Mouse (Mus musculus) retina, postnatal 7 days (tissue): ENCODE measurements around the gene Bcl2l14.

Experiments
- DNase-seq: peaks from one replicate; pipeline ENCODE4 v3.0.0-alpha.2; 2012; ENCODE audit warnings: low read depth, low spot score

The Bcl2l14 gene

DNA sequence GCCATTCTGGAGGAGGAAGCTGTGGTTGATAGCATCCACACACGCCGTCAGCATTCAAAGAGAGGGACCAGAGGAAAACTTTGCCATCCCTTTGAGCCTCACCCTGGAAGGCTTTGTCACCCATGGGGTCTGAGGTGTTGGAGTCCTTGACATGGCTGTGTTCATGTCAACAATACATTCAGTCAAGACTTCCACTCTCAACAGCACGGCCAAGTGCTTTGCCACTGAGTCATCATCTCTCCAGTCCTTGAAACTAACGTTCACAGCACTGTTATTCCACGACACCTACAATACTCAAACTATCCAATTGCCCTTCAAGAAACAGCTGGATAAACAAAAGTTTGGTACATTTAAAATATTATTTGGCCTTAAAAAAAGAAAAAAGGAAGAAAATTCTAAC, 46.1 kb downstream of the Bcl2l14 start:
- no peak for DNase-seq

DNA sequence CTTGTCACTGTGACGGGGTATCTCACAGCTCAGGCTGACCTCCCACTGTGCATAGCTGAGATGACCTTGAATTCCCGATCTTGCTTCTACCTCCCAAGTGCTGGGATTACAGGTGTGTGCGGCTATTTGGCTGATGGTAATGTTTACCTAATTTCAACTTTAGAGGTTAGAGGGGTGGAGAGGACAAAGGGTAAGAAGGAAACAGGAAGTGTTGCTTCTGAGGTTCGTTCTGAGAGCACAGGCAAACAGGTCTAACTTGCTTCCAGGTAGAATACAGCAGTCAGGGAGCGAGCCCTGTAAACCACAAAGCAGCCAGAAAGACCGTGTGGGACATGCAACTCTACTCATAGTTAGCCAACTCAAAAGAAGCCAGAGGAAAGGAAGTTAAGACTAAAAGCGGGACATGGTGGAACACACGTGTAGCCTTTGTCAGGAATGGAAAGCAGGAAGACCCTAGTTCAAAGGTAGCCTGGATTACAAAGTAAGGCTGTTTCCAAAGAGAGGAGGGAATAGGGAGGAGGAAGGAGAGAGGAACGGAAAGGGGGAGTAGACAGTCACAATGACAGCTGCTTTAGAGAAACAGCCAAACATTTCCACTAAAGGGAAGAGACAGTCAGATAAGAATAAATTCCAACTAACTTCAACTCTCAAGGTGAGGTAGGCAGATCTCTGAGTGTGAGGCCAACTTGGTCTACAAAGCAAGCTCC, 47.2 kb downstream of the Bcl2l14 start:
- DNase-seq: no peak

DNA sequence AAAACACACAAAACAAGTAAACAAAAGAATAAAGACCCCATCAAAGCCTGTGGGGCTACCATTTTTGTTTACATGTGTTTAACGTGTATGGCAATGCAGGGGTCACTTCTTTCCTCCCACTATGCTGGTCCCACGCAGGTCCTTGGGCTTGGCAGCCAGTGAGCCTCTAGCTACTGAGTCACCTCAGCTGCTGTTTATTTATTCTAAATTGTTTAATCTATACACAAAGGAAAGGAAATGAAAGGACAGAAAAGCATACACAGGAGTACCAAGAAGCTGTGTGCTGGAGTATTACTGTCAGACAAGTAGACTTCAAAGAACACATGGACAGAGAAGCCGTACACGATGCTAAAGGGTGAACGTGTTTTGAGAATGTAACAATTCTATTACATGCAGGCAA, 47.8 kb downstream of the Bcl2l14 start:
- DNase-seq: no peak

DNA sequence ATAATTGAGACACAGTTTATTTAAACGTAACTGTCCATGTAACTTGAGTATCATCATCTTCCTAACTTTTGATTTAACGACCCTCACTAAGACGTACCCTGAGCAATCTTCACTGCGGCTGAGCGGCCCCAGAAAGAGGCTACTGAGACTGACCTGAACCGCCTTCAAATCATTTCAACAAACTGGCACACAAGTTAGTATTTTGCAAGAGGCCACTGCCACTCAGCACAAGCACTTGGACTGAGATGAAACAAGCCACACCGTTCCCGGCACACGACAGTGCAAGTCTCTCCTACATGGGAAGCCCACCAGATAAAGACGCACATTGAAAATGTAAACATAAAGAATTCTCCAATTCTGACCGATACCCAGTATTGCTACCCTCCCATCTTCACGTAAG, 52.3 kb downstream of the Bcl2l14 start:
- DNase-seq: no peak

DNA sequence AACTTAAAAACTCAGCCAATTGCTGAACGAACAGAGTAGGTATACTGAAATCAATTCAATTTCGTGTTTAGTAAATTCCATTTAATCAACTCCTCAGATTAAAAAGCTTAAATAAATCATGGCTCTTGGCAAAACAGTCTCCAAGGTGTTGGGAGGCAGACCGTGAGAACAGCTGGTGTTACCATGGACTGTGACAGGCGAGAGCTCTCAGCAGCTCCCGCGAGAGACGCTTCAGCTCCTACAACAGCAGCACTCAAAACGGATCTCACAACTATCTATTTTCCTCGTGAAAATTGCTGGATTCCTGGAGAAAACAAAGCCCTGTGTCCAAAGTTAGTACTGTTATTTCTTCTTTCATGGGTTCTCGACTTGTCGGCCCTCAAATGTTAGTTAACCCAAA, 53.8 kb downstream of the Bcl2l14 start:
- DNase-seq: no peak

DNA sequence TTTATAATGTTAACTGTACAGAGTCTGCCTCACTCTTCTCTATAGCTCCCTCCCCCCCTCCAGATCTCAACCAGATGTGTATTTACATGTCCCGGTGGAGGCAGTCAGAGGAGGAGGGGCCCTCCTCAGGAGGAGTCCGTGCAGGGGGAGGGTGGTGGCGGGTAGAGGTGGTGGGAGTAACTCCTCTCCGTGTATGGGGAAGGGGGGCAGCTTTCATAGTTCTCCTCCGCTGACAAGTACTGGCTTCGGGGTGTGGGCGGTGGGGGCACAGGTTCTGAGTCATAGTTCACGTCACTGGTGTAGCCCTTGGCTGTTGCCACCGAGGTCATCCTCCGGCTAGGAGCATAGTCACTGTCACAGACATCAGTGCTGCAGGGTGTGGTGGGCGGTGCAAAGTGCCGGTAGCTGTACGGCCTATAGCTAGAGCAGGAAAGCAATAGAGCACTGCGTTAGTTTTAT, 54.6 kb downstream of the Bcl2l14 start:
- DNase-seq: no peak

DNA sequence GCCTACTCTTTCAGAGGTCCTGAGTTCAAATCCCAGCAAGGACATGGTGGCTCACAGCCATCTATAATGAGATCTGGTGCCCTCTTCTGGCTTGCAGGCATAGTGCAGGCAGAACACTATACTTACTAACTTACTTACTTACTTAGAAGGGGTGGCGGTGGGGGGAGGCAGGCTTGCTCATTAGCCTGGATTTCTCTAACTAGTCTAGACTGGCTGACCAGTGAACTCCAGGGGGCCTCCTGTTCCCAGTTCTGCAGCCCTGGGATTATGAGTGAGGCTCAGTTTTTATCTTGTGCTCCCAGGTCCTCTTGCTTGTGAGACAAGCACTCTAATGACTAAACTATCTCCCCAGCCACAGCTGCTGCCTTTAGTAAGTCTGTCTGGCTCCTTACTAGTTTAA, 58.0 kb downstream of the Bcl2l14 start:
- no peak for DNase-seq

DNA sequence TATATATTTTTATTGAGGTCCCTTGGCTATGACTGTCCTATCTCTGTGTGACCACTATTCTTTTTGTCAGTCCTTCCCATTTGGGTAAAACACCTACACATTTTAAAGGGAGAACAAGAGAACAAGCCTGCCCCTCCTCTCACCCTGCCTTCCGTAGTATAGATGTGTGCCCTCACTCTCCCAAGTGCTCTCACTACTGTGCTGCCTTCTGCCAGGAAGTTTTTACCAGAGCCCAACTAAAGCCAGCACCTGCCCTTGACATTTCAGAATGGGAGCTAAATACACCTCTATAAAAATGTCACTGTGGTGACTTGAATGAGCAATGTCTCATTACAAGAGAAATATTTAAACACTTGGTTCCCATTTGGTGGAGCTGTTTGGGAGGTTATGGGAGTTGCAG, 62.3 kb downstream of the Bcl2l14 start:
- DNase-seq: no peak

DNA sequence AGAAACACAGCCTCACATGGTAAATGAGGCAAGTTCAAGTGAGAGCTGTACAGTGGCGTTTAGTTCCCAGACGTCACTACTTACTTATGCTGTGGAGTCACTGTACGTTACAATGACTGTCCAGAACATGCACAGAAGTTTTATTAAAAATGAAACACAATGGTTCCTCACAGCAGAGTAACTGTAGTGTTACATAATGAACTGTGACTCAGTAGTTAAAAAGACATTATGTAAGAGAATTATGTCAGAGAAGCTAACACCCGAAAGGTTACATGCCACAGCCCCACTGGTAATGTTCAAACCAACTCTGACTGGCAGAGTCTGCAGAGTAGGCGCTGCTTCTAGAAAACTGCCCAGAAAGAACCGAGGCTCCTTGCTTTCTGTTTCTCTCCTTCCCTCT, 65.1 kb downstream of the Bcl2l14 start:
- DNase-seq: no peak

DNA sequence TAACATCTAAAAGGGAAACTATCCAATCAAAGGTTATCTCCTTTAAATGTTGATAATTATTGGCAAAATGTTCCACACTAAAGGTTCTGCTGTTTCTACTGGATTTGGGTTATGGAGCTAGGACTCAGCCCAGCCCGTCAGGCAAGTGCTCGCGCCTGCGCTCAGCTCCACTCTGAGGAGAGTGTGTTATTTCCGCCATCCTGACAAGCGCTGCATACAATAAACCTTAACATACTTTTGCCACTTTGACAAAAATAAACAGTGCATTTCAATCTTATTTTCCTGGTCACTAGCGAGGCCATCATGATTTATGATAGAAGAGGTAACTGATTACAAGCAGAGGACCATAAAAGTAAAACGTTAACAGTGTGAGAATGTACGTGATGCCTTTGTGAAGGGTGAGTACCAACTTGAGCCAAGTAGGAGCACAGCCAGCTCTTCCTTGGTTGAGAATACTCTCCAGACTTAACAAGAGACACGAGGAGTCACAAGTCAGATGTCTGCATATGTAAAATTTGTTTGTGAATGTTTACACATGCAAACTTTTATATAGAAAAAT, 70.6 kb downstream of the Bcl2l14 start:
- no peak for DNase-seq

DNA sequence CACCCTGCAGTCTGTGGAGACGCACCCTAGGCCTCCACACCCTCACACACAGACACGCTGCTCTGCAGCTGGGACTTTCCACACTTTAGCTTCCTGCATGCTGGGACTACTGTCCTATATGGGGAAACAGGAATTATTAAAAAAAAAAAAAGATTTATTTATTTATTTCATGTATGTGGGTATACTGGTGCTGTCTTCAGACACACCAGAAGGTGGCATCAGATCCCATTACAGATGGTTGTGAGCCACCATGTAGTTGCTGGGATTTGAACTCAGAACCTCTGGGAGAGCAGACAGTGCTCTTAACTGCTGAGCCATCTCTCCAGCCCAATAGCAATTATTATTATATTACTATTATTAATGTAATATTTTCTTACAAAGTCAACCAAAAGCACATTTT, 73.2 kb downstream of the Bcl2l14 start:
- DNase-seq: no peak

DNA sequence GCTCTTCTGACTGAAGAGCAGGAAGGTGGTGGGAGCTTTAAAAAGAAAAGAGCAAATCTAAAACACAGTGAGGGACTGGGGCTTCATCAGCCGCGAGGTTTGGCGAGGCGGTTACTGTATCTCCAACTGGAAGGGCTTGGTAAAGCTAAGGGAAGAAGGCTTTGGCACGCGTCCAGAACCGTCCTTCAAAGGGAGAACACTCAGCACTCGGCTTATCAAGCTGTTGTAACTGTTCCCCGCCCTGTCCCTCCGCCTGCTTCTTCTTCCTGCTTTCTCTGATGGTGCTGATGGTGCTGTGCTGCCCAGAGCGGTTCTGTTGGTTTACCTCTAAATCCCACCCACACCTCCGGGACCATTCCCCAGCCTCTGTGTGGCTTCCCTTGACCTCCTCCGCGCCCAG, 74.7 kb downstream of the Bcl2l14 start:
- DNase-seq: no peak

DNA sequence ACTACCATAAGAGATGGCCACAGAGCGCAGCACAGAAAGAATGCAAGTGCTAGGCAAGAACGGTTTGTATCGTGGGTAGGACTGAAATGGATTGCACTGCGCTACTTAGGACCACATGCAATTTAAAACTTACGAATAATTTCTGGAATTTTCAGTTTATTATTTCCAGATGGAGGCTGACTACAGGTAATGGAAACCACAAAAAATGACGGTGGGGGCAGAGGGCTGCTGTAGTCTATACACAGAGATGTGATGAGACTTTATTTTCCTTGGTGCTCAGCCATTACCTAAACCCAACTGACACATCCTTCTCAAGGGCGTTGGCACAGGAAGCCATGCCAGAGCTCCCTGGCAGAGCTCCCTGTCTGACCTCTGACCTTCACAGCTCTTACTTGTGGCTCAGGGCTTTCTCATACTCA, 77.0 kb downstream of the Bcl2l14 start:
- DNase-seq: no peak

DNA sequence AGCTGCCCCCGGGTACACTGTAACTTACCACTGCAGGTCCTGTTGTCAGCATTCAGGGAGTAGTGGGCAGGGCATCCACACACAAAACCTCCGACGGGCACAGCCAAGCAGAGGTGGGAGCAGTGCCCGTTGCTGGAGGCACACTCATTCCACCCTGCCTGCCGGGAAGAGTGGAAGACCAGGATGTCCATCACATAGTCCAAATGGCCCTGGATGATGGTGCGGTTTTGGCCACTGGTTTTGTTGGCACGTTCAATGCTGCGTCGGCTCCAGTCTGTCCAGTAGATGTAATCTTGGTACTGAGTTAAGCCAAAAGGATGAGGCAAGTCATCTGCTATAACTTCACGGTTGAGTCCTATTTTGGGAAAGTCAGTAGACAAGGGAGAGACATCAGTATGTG, 83.4 kb downstream of the Bcl2l14 start:
- DNase-seq: no peak

DNA sequence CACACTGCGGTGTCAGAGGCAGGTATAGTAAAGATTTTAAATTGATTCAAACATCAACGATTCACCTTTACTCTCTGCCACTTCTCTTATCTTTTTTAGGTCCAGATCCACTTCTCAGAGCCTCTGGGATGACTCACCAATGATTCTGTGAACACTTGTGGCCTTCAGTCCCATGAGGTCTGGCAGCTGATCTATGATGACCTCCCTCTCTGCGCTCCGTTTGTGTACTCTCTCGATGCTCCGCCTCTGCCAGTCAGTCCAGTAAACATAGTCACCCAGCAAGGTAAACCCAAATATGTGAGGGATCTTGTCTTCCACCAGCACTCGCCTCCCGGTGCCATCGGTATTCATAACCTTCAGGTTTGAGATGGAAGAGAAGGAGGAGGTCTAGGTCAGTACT, 90.2 kb downstream of the Bcl2l14 start:
- DNase-seq: no peak
